Comparison of ENCODE assay signal across 8 mouse cellular contexts in the genomic region with DNA sequence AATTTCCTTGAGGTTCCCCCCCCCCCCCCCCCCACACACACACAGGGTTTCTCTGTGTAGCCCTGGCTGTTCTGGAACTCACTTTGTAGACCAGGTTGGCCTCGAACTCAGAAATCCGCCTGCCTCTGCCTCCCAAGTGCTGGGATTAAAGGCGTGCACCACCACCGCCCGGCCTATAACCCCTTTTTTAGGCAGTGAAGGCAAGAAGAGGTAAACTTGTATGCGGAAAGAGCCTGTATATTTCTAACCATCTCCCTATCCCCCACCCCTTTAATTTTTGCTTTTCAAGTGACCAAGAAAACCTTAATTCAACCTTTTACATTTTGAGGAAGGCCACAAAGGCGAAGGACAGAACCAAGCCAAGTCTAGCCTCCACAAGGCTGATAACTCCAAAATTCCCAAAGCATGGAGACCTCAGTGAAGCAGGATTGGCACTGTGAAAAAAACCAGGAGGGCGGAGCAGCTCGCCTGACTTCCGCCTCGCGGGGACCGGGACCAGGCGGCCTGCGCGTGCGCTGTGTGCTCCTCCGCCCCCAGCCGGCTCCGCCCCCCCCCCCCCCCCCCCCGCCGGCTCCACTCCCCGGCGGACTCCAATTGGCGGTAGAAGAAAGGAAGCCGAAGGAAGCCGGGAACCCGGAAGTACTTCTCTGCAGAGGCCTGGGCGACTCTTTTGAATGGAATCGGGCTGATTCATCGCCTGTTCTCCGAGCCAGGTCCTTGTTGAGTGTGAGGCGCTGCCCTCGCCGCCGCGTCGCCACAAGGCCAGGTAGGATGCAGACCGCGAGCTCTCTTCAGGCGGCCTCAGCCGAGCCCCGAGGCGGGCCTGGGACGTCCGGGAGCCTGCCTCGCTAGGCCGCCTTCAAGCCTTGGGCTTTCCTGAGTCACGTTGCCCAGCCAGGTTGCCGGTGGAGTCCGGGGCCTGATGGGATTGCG. TPM values are rescaled to one million over a fixed set of nuclear protein-coding genes. Genes with fewer than 3 reads are reported as not detected.
DNase-seq lines count a peak whose midpoint lies in the region; ATAC-seq and TF ChIP-seq lines count a peak whose summit lies in the region.

A gene (plus strand): TSS at position 587 of the 933 bp plus-strand sequence.

- H3K4me1 ChIP-seq in CH12.LX (ENCODE audit: control insufficient read depth in 1 of 2, insufficient read depth in 2 of 2): peaks cover 8 to 33% of the 10 kb centered on the region in 2 experiments
- peaks cover 12% of the 10 kb centered on the region for H3K4me1 ChIP-seq in forebrain, embryonic 12.5 days
- H3K4me1 ChIP-seq in heart, postnatal 0 days (ENCODE audit: control insufficient read depth, insufficient read depth): peaks cover 13% of the 10 kb centered on the region
- H3K4me1 ChIP-seq in liver, embryonic 16.5 days (ENCODE audit: control insufficient read depth, low read depth, low read length): peaks cover 11% of the 10 kb centered on the region
- H3K4me1 ChIP-seq in neural tube, embryonic 13.5 days (replicated peaks): peaks cover 22% of the 10 kb centered on the region
- H3K4me1 ChIP-seq in testis, adult 2 months (ENCODE audit: control insufficient read depth, insufficient read depth, low read length): no peaks in the 10 kb centered on the region

- peak; percentile 77 for TF ChIP-seq POLR2A in CH12.LX (IDR thresholded peaks at IDR 0.05; ENCODE audit: low read depth, low read length)
- TF ChIP-seq POLR2A in testis, adult 2 months (IDR thresholded peaks at IDR 0.05; ENCODE audit: control insufficient read depth, low read depth, low read length): peak; percentile 43

- H3K9me3 ChIP-seq in CH12.LX (replicated peaks; ENCODE audit: low read length): no peaks in the 10 kb centered on the region
- no peaks in the 10 kb centered on the region for H3K9me3 ChIP-seq in forebrain, embryonic 12.5 days
- 0 out of 2 replicates have a peak, but pooled peaks cover 5% of the 10 kb centered on the region for H3K9me3 ChIP-seq in heart, postnatal 0 days (replicated peaks; ENCODE audit: control insufficient read depth, low read length)
- H3K9me3 ChIP-seq in liver, embryonic 16.5 days (replicated peaks; ENCODE audit: control insufficient read depth, low read length): no peaks in the 10 kb centered on the region; the same call in 1 of the 2 replicates
- H3K9me3 ChIP-seq in neural tube, embryonic 13.5 days: no peaks in the 10 kb centered on the region

- H3K36me3 ChIP-seq in CH12.LX (replicated peaks in 1 of 2; ENCODE audit: control insufficient read depth in 1 of 2, insufficient read depth in 1 of 2, low read length in 1 of 2): peaks cover 0 to 21% of the 10 kb centered on the region in 2 experiments
- H3K36me3 ChIP-seq in forebrain, embryonic 12.5 days (replicated peaks): no peaks in the 10 kb centered on the region
- H3K36me3 ChIP-seq in heart, postnatal 0 days (replicated peaks; ENCODE audit: control insufficient read depth, insufficient read depth, low read length): no peaks in the 10 kb centered on the region
- no peaks in the 10 kb centered on the region for H3K36me3 ChIP-seq in liver, embryonic 16.5 days (ENCODE audit: control insufficient read depth, insufficient read depth)
- no peaks in the 10 kb centered on the region for H3K36me3 ChIP-seq in neural tube, embryonic 13.5 days
- no peaks in the 10 kb centered on the region for H3K36me3 ChIP-seq in testis, adult 2 months (ENCODE audit: control insufficient read depth, insufficient read depth, low read length)

- in situ Hi-C loops in CH12.LX (cut with MboI; ENCODE audit: low pct_ligation_motif_present, low pct_unique_long_range_greater_than_20kb, low sequenced_read_pairs): no loop called here

- dilution Hi-C loops in CH12.LX (cut with MboI; ENCODE audit: extremely low pct_ligation_motif_present, extremely low pct_unique_long_range_greater_than_20kb, low sequenced_read_pairs): no loop called here

- no peak for TF ChIP-seq CTCF in CH12.LX (conservative IDR thresholded peaks at IDR 0.05 in 1 of 2, IDR thresholded peaks at IDR 0.05 in 1 of 2; ENCODE audit: low read depth in 2 of 2, low read length in 2 of 2)
- no peak for TF ChIP-seq CTCF in heart, postnatal 0 days (IDR thresholded peaks at IDR 0.05; ENCODE audit: low read depth)
- TF ChIP-seq CTCF in testis, adult 2 months (IDR thresholded peaks at IDR 0.05; ENCODE audit: control insufficient read depth, insufficient read depth, insufficient replicate concordance, low read depth, low read length): no peak

- H3K4me3 ChIP-seq in CH12.LX (replicated peaks in 1 of 3; ENCODE audit: low read depth in 2 of 3, low read length in 2 of 3, poor library complexity in 1 of 3): peak within 1 kb of the TSS; percentile 82 to 98 (median 97)
- H3K4me3 ChIP-seq in forebrain, embryonic 12.5 days (replicated peaks): peak within 1 kb of the TSS; percentile 92
- peak within 1 kb of the TSS; percentile 80 for H3K4me3 ChIP-seq in heart, postnatal 0 days (ENCODE audit: low read depth, low read length)
- H3K4me3 ChIP-seq in liver, embryonic 16.5 days (ENCODE audit: low read depth, low read length): peak within 1 kb of the TSS; percentile 99
- peak within 1 kb of the TSS; percentile 67 for H3K4me3 ChIP-seq in neural tube, embryonic 13.5 days
- H3K4me3 ChIP-seq in testis, adult 2 months (ENCODE audit: control insufficient read depth, low read depth, low read length): peak within 1 kb of the TSS; percentile 99

- 8% methylated on average over 41 of the region's 52 CpGs for WGBS in forebrain, embryonic 12.5 days
- WGBS in heart, postnatal 0 days: 6% methylated on average over 44 of the region's 52 CpGs
- 5% methylated on average over 46 of the region's 52 CpGs for WGBS in liver, embryonic 16.5 days (ENCODE audit: insufficient replicate concordance)
- 5% methylated on average over 46 of the region's 52 CpGs for WGBS in neural tube, embryonic 13.5 days

- no peaks in the 10 kb centered on the region for H3K27me3 ChIP-seq in CH12.LX (replicated peaks)
- H3K27me3 ChIP-seq in forebrain, embryonic 12.5 days: no peaks in the 10 kb centered on the region
- H3K27me3 ChIP-seq in heart, postnatal 0 days (ENCODE audit: control insufficient read depth, insufficient read depth, low read length): no peaks in the 10 kb centered on the region
- H3K27me3 ChIP-seq in liver, embryonic 16.5 days (ENCODE audit: control insufficient read depth, insufficient read depth, low read depth, low read length): no peaks in the 10 kb centered on the region
- no peaks in the 10 kb centered on the region for H3K27me3 ChIP-seq in neural tube, embryonic 13.5 days
- no peaks in the 10 kb centered on the region for H3K27me3 ChIP-seq in testis, adult 2 months (ENCODE audit: control insufficient read depth, insufficient read depth, low read length)

- H3K4me2 ChIP-seq in CH12.LX (ENCODE audit: insufficient read depth, low read depth, poor library complexity, severe bottlenecking): peak within 1 kb of the TSS; percentile 55
- peak within 1 kb of the TSS; percentile 66 for H3K4me2 ChIP-seq in forebrain, embryonic 12.5 days
- peak within 1 kb of the TSS; percentile 75 for H3K4me2 ChIP-seq in heart, postnatal 0 days (ENCODE audit: low read depth, low read length)
- H3K4me2 ChIP-seq in liver, embryonic 16.5 days (ENCODE audit: low read depth, low read length): peak within 1 kb of the TSS; percentile 87
- peak within 1 kb of the TSS; percentile 68 for H3K4me2 ChIP-seq in neural tube, embryonic 13.5 days

- TF ChIP-seq RAD21 in CH12.LX (IDR thresholded peaks at IDR 0.05; ENCODE audit: low read depth, low read length): no peak

- peak within 1 kb of the TSS; percentile 27 for H3K27ac ChIP-seq in CH12.LX (ENCODE audit: insufficient read depth, low read depth)
- peak within 1 kb of the TSS; percentile 89 for H3K27ac ChIP-seq in forebrain, embryonic 12.5 days
- peak within 1 kb of the TSS; percentile 74 for H3K27ac ChIP-seq in heart, postnatal 0 days (ENCODE audit: low read depth)
- H3K27ac ChIP-seq in liver, embryonic 16.5 days (ENCODE audit: low read length): peak within 1 kb of the TSS; percentile 93
- H3K27ac ChIP-seq in neural tube, embryonic 13.5 days (replicated peaks): peak within 1 kb of the TSS; percentile 86
- H3K27ac ChIP-seq in testis, adult 2 months (ENCODE audit: control insufficient read depth, insufficient read depth, low read depth, low read length): peak within 1 kb of the TSS; percentile 93

- peak; percentile 86 for DNase-seq in CH12.LX (ENCODE audit: extremely low read depth)
- peak; percentile 84 for DNase-seq in c-Kit-positive CD71-positive TER-119-negative erythroid progenitor cells, embryonic 14.5 days (ENCODE audit: low read depth)
- DNase-seq in heart, postnatal 0 days (ENCODE audit: low spot score): peak; percentile 95
- peak; percentile 90 to 94 for DNase-seq in kidney, postnatal 4 days

- TF ChIP-seq EP300 in CH12.LX (IDR thresholded peaks at IDR 0.05; ENCODE audit: low read length): no peak
- TF ChIP-seq EP300 in heart, postnatal 0 days (IDR thresholded peaks at IDR 0.05; ENCODE audit: low read depth): no peak

- H3K79me2 ChIP-seq in CH12.LX (replicated peaks; ENCODE audit: control insufficient read depth, extremely low read depth, insufficient read depth, poor library complexity, severe bottlenecking): peaks cover 41% of the 10 kb centered on the region

- ATAC-seq in forebrain, embryonic 12.5 days (ENCODE audit: low FRiP score): peak; percentile 97
- peak; percentile 97 for ATAC-seq in heart, postnatal 0 days (ENCODE audit: insufficient read depth, low read depth)
- peak; percentile 94 for ATAC-seq in liver, embryonic 16.5 days (ENCODE audit: low read depth)
- ATAC-seq in neural tube, embryonic 13.5 days (ENCODE audit: low read depth): peak; percentile 97

- H3K9ac ChIP-seq in CH12.LX (ENCODE audit: insufficient read depth, low read depth): peak within 1 kb of the TSS; percentile 97
- H3K9ac ChIP-seq in forebrain, embryonic 12.5 days: peak within 1 kb of the TSS; percentile 84
- peak within 1 kb of the TSS; percentile 87 for H3K9ac ChIP-seq in heart, postnatal 0 days (replicated peaks; ENCODE audit: low read depth, low read length)
- H3K9ac ChIP-seq in liver, embryonic 16.5 days (ENCODE audit: low read depth, low read length): peak within 1 kb of the TSS; percentile 92
- peak within 1 kb of the TSS; percentile 79 for H3K9ac ChIP-seq in neural tube, embryonic 13.5 days

TF ChIP-seq in CH12.LX, 34 proteins besides CTCF, POLR2A, EP300 and RAD21 (continues in another document):
- TF ChIP-seq ZKSCAN1 (IDR thresholded peaks at IDR 0.05; ENCODE audit: borderline replicate concordance, low read depth, low read length): no peak
- peak; percentile 83 for TF ChIP-seq NRF1 (IDR thresholded peaks at IDR 0.05; ENCODE audit: low read depth, low read length)

RNA-seq across cellular contexts. Expression of the gene that starts here (rescaled TPM):
- total RNA-seq in CH12.LX (2012; rRNA removed): 159 and 197 TPM in 2 replicates
- 418 and 453 TPM in 2 replicates for total RNA-seq in CH12.LX (2014; rRNA removed)
- 228 and 267 TPM in 2 replicates for polyA plus RNA-seq in CH12.LX (2012; ENCODE audit: insufficient read length, low read depth)
- polyA plus RNA-seq in forebrain, embryonic 12.5 days (2016; fragmentation: Nextera tagmentation; extraction: Ambion mirVana): 265 and 271 TPM in 2 replicates
- 84.5 and 92.5 TPM in 2 replicates for total RNA-seq in heart, postnatal 0 days (2014; rRNA removed; ENCODE audit: low replicate concordance)
- 115 TPM in 2 replicates for polyA plus RNA-seq in heart, postnatal 0 days (2015; fragmentation: Nextera tagmentation; extraction: Ambion mirVana)
- polyA plus RNA-seq in liver, embryonic 16.5 days (2015; fragmentation: Nextera tagmentation; extraction: Ambion mirVana): 88.3 and 101 TPM in 2 replicates
- polyA plus RNA-seq in neural tube, embryonic 13.5 days (2015; fragmentation: Nextera tagmentation; extraction: Ambion mirVana): 212 and 225 TPM in 2 replicates
- polyA plus RNA-seq in testis, adult 2 months (2012; rRNA removed): 10.0 and 16.8 TPM in 2 replicates

Comparison
In these comparisons a context has a peak if more than half of its experiments do, and no peak if none do; other contexts are left out.
1. Peak in every context shown above with its lines: DNase-seq, ATAC-seq, H3K4me3 ChIP-seq and H3K27ac ChIP-seq.
2. H3K27ac ChIP-seq: peak in every context shown above with its lines; median percentile 93 in liver, embryonic 16.5 days; 93 in testis, adult 2 months; 89 in forebrain, embryonic 12.5 days; 86 in neural tube, embryonic 13.5 days; 74 in heart, postnatal 0 days; 27 in CH12.LX.